Mouse (Mus musculus) adrenal gland (tissue): ENCODE data around the gene Eml2.

ENCODE experiments used
- intact Hi-C: fragments of 180-260 bp; cut with DNase I; formaldehyde crosslinking; loops from one replicate; pipeline ENCODE4 v1.15.1; 2025

Gene Eml2

GRCm38 (mm10) chr7:19227883-19228792 lies 51.9 kb downstream of the Eml2 start, which contains the start of gene Opa3:
Opa3 (plus strand) TSS chr7:19228334.
- intact Hi-C loops: no loop called here

- intact Hi-C loops: no loop called here
Observed at GRCm38 (mm10) chr7:19228793-19229148, 52.5 kb downstream of the Eml2 start.

- intact Hi-C loops: no loop called here
Observed at GRCm38 (mm10) chr7:19229404-19229803, 53.2 kb downstream of the Eml2 start.

- intact Hi-C loops: loop anchor here (10.0 kb wide), 1 partner anchor 115 kb away; the partner anchor contains the start of gene Ercc1
Observed at GRCm38 (mm10) chr7:19230041-19230580, 53.9 kb downstream of the Eml2 start.

- intact Hi-C loops: loop anchor here (10.0 kb wide), 1 partner anchor 114 kb away; the partner anchor contains the start of gene Ercc1
Observed at GRCm38 (mm10) chr7:19230899-19231298, 54.7 kb downstream of the Eml2 start.

- intact Hi-C loops: loop anchor here (10.0 kb wide), 1 partner anchor 113 kb away; the partner anchor contains the start of gene Ercc1
Observed at GRCm38 (mm10) chr7:19231849-19232248, 55.6 kb downstream of the Eml2 start.

GRCm38 (mm10) chr7:19234652-19235051 lies 58.4 kb downstream of the Eml2 start:
- intact Hi-C loops: loop anchor here (10.0 kb wide), 1 partner anchor 110 kb away; the partner anchor contains the start of gene Ercc1

GRCm38 (mm10) chr7:19235092-19235671 lies 59.0 kb downstream of the Eml2 start:
- intact Hi-C loops: loop anchor here (10.0 kb wide), 1 partner anchor 110 kb away; the partner anchor contains the start of gene Ercc1

GRCm38 (mm10) chr7:19236411-19236810 lies 60.2 kb downstream of the Eml2 start:
- intact Hi-C loops: loop anchor here (10.0 kb wide), 1 partner anchor 108 kb away; the partner anchor contains the start of gene Ercc1

- intact Hi-C loops: loop anchor here (2.0 to 10.0 kb wide), 2 partner anchors 46 to 106 kb away; partner anchors contain the start of gene Ercc1
Observed at GRCm38 (mm10) chr7:19238344-19238743, 62.1 kb downstream of the Eml2 start.

- intact Hi-C loops: loop anchor here (2.0 to 10.0 kb wide), 2 partner anchors 45 to 105 kb away; partner anchors contain the start of gene Ercc1
Observed at GRCm38 (mm10) chr7:19239423-19239822, 63.2 kb downstream of the Eml2 start.

GRCm38 (mm10) chr7:19239986-19240385 lies 63.8 kb downstream of the Eml2 start:
- intact Hi-C loops: loop anchor here (2.0 to 10.0 kb wide), 2 partner anchors 45 to 105 kb away; partner anchors contain the start of gene Ercc1

- intact Hi-C loops: no loop called here
Observed at GRCm38 (mm10) chr7:19240905-19241463, 64.8 kb downstream of the Eml2 start.

- intact Hi-C loops: no loop called here
Observed at GRCm38 (mm10) chr7:19242005-19242404, 65.8 kb downstream of the Eml2 start.

- intact Hi-C loops: no loop called here
Observed at GRCm38 (mm10) chr7:19243858-19244257, 67.6 kb downstream of the Eml2 start.

- intact Hi-C loops: no loop called here
Observed at GRCm38 (mm10) chr7:19245083-19245482, 68.9 kb downstream of the Eml2 start.

- intact Hi-C loops: no loop called here
Observed at GRCm38 (mm10) chr7:19246855-19247254, 70.6 kb downstream of the Eml2 start.

- intact Hi-C loops: no loop called here
Observed at GRCm38 (mm10) chr7:19247511-19247910, 71.3 kb downstream of the Eml2 start.

- intact Hi-C loops: no loop called here
Observed at GRCm38 (mm10) chr7:19252078-19252477, 75.9 kb downstream of the Eml2 start.

GRCm38 (mm10) chr7:19253437-19253836 lies 77.2 kb downstream of the Eml2 start:
- intact Hi-C loops: no loop called here

- intact Hi-C loops: no loop called here
Observed at GRCm38 (mm10) chr7:19255395-19255794, 79.2 kb downstream of the Eml2 start.
